Mouse (Mus musculus): ENCODE results near the gene Sys1.

DNA sequence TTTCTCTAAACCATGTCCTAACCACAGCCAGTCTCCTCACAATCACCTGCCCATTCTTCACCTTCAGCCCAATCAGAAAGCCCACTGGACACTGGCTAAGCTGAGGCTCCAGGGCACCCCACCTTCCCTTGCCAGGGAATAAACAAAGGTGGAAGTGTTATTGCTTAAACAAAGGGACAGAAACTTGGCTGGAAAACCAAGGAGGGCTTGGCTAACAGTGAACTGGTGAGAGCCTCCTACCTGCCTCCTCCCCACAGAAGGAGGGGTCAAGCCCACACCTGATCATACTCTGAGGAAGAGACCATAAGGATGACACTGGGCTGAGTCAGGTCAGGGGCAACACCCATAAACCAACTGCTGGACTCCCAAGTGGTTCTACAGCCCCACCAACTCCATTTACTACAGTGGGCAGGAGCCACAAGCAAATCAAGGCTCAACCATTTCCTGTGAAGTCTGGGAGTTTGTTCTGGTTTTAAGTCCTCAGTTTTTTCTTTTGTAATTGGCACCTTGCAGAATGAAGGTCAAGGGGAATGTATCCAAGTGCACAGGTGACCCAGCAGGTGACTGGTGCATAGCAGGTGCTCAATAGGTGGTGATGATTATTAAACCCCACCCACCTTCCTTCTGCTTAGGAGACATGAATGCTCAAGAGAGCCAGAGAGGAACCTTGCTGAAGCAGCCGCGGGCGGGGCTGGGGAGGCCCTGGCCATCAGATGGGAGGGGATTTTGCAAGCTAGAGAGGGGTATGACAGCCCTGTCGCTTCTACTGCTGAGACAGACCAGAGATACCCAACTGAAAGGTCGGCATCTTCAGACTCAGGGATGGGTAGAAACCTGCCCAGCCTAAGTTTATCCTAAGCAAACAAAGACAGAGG is 21.3 kb upstream of the Sys1 start:
- TF ChIP-seq POLR2AphosphoS2 (IDR thresholded peaks at IDR 0.05; ENCODE audit: low read length), result no peak
- no peak for TF ChIP-seq CTCF (IDR thresholded peaks at IDR 0.05 in 2 of 3, conservative IDR thresholded peaks at IDR 0.05 in 1 of 3; ENCODE audit: control insufficient read depth in 1 of 3, insufficient read depth in 1 of 3, low read depth in 2 of 3, low read length in 3 of 3, poor library complexity in 1 of 3, severe bottlenecking in 1 of 3)
- TF ChIP-seq HCFC1 (IDR thresholded peaks at IDR 0.05; ENCODE audit: low read depth, low read length), result no peak
- no peak for TF ChIP-seq MAX (IDR thresholded peaks at IDR 0.05; ENCODE audit: low read length)
- TF ChIP-seq ZMIZ1 (IDR thresholded peaks at IDR 0.05; ENCODE audit: low read depth, low read length), result no peak
- no peak for TF ChIP-seq GATA1 (IDR thresholded peaks at IDR 0.05; ENCODE audit: low read depth, low read length)
- TF ChIP-seq MAFK (IDR thresholded peaks at IDR 0.05; ENCODE audit: borderline replicate concordance, low read depth, low read length), result no peak
- no peak for TF ChIP-seq CHD2 (IDR thresholded peaks at IDR 0.05; ENCODE audit: low read length)
- TF ChIP-seq ZKSCAN1 (IDR thresholded peaks at IDR 0.05; ENCODE audit: low read depth, low read length), result no peak
